In the genomic region with DNA sequence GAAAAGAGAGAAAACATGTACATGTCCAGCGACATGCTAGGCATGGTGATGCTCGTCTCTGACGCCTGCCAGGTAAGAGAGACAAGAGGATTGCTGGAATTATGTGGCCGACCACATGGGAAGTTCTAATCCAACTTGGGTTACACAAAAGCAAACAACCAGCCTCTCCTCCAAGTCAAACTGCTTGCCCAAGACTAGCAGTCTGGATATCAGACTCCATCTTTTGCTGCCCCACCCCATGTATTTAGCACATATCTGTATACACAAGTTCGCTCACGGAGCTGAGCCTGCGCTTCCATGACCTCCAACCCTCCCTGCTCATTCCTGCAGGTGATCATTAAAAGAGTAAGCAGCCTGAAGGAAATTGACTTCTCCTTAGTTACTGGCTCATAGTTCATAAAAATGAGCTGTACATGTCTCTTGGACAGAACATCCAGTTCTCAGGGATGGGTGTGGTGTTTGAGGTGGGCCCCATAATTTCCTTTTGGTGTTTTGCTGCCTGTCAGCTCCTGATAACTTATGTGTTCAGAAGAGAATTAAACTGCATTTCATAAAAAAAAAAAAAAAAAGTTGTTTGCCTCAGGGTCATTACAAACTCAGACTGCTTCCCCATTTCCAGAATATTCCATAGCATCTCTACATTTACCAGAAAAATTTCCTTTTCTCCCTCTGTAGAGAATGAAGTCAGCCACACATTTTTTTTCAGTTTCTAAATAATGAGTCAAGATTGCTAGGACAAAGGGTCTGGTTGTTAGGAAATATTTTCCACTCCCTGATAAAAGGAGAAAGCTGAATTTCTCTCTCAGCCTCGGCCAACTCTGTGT, we compare ENCODE assay signal across 9 mouse cellular contexts. TPM values are rescaled to one million over a fixed set of nuclear protein-coding genes. Genes with fewer than 3 reads are reported as not detected.
DNase-seq lines count a peak whose midpoint lies in the region; ATAC-seq and TF ChIP-seq lines count a peak whose summit lies in the region.
"Had no signal": no experiment of that assay in that cellular context is flagged by ENCODE, and none has a peak within 500 bp of the region (broad histone marks: within the 10 kb centered on the region; RNA-seq: fewer than 3 reads in every experiment).

No protein-coding gene starts in this region.

- H3K36me3 ChIP-seq in kidney, adult 2 months (ENCODE audit: control insufficient read depth, insufficient read depth, low read length): no peaks in the 10 kb centered on the region
- no peaks in the 10 kb centered on the region for H3K36me3 ChIP-seq in hindbrain, postnatal 0 days (ENCODE audit: insufficient read depth, low read length)
- H3K36me3 ChIP-seq in midbrain, embryonic 11.5 days (ENCODE audit: control insufficient read depth, insufficient read depth, low read length): no peaks in the 10 kb centered on the region

- no peak for TF ChIP-seq POLR2A in kidney, adult 2 months (IDR thresholded peaks at IDR 0.05; ENCODE audit: low read depth, low read length)

- H3K27ac ChIP-seq in kidney, adult 2 months (ENCODE audit: insufficient read depth, low read depth, low read length): peak overlapping the region; percentile 32
- H3K27ac ChIP-seq in hindbrain, postnatal 0 days: 0 out of 2 replicates have a peak overlapping the region, but pooled peaks have one; percentile 56
- H3K27ac ChIP-seq in midbrain, embryonic 11.5 days (ENCODE audit: low read depth, low read length): no peak overlapping the region

- H3K4me2 ChIP-seq in hindbrain, postnatal 0 days (ENCODE audit: low read depth, low read length): peak overlapping the region; percentile 89
- H3K4me2 ChIP-seq in midbrain, embryonic 11.5 days: peak overlapping the region; percentile 98

- no peaks in the 10 kb centered on the region for H3K27me3 ChIP-seq in kidney, adult 2 months (replicated peaks; ENCODE audit: control insufficient read depth, insufficient read depth, low read length)
- H3K27me3 ChIP-seq in hindbrain, postnatal 0 days (ENCODE audit: insufficient read depth, low read length): no peaks in the 10 kb centered on the region
- H3K27me3 ChIP-seq in midbrain, embryonic 11.5 days (ENCODE audit: control insufficient read depth, insufficient read depth, low read length): peaks cover 3% of the 10 kb centered on the region; the same call in 1 of the 2 replicates

- ATAC-seq in erythroblast, adult 5-6 weeks (replicated peaks; ENCODE audit: low FRiP score, poor library complexity, severe bottlenecking): peak; percentile 66
- no peak for ATAC-seq in hindbrain, postnatal 0 days
- no peak for ATAC-seq in midbrain, embryonic 11.5 days (ENCODE audit: low FRiP score)

- TF ChIP-seq CTCF in kidney, adult 2 months (conservative IDR thresholded peaks at IDR 0.05; ENCODE audit: insufficient read depth, insufficient read length, low read depth, low read length): no peak
- TF ChIP-seq CTCF in hindbrain, postnatal 0 days (IDR thresholded peaks at IDR 0.05; ENCODE audit: low read depth): no peak

- peak overlapping the region; percentile 68 for H3K4me3 ChIP-seq in kidney, adult 2 months (ENCODE audit: insufficient read depth, low read depth, low read length)
- H3K4me3 ChIP-seq in hindbrain, postnatal 0 days (ENCODE audit: low read length): peak overlapping the region; percentile 82
- H3K4me3 ChIP-seq in midbrain, embryonic 11.5 days (ENCODE audit: low read depth, low read length): peak overlapping the region; percentile 66

- H3K9me3 ChIP-seq in hindbrain, postnatal 0 days (ENCODE audit: low read length): no peaks in the 10 kb centered on the region
- no peaks in the 10 kb centered on the region for H3K9me3 ChIP-seq in midbrain, embryonic 11.5 days (ENCODE audit: control insufficient read depth, low read length)

- peak; percentile 57 for DNase-seq in kidney, adult 2 months
- DNase-seq in kidney, adult 11 months: no peak
- no peak for DNase-seq in hindbrain, postnatal 0 days (ENCODE audit: low spot score)
- peak; percentile 85 for DNase-seq in midbrain, embryonic 11.5 days (ENCODE audit: low spot score, missing footprints)
- DNase-seq in right cerebral cortex, postnatal 14 days: no peak
- no peak for DNase-seq in retina, postnatal 1 day
- DNase-seq in adrenal gland, postnatal 25 days: no peak

- H3K9ac ChIP-seq in hindbrain, postnatal 0 days (replicated peaks; ENCODE audit: low read length): peak overlapping the region; percentile 61
- peak overlapping the region; percentile 3; the same call in 1 of the 2 replicates for H3K9ac ChIP-seq in midbrain, embryonic 11.5 days (ENCODE audit: low read length)

- peaks cover 7% of the 10 kb centered on the region; the same call in 1 of the 2 replicates for H3K4me1 ChIP-seq in kidney, adult 2 months (ENCODE audit: control insufficient read depth, insufficient read depth, low read length)
- H3K4me1 ChIP-seq in hindbrain, postnatal 0 days (ENCODE audit: insufficient read depth, low read length): no peaks in the 10 kb centered on the region
- peaks cover 2% of the 10 kb centered on the region; the same call in 1 of the 2 replicates for H3K4me1 ChIP-seq in midbrain, embryonic 11.5 days (ENCODE audit: control insufficient read depth, insufficient read depth, low read length)

- WGBS in kidney, adult 2 months: 71% methylated on average over 8 of the region's 8 CpGs
- 82% methylated on average over 8 of the region's 8 CpGs for WGBS in hindbrain, postnatal 0 days
- WGBS in midbrain, embryonic 11.5 days: 82% methylated on average over 8 of the region's 8 CpGs

RNA-seq across cellular contexts. Expression of a gene that starts 0.7 kb away (rescaled TPM):
- 0.12 and 0.19 TPM in 2 replicates for polyA plus RNA-seq in kidney, adult 2 months (2012; rRNA removed)
- not detected in 2 replicates for total RNA-seq in erythroblast, adult 5-6 weeks (2015; ENCODE audit: low replicate concordance)
- total RNA-seq in erythroblast, adult 5-6 weeks (2017; ENCODE audit: low replicate concordance): not detected in 2 replicates
- 0.31 and 2.2 TPM in 2 replicates for total RNA-seq in hindbrain, postnatal 0 days (2014; rRNA removed)
- 0.23 TPM in 1 of 2 replicates, not detected in the other for polyA plus RNA-seq in hindbrain, postnatal 0 days (2015; fragmentation: Nextera tagmentation; extraction: Ambion mirVana)
- polyA plus RNA-seq in midbrain, embryonic 11.5 days (2014; fragmentation: Nextera tagmentation; extraction: Ambion mirVana): 0.16 and 0.34 TPM in 2 replicates
- 0.79 and 2.4 TPM in 2 replicates for total RNA-seq in adrenal gland, postnatal 25 days (2021)
- polyA plus RNA-seq: large intestine, adult 2 months had no signal

RNA-seq across cellular contexts. Expression of a gene that starts 26.3 kb away (rescaled TPM):
- polyA plus RNA-seq in kidney, adult 2 months (2012; rRNA removed): 31.1 and 31.6 TPM in 2 replicates
- total RNA-seq in erythroblast, adult 5-6 weeks (2015; ENCODE audit: low replicate concordance): 103 and 127 TPM in 2 replicates
- 72.6 and 76.9 TPM in 2 replicates for total RNA-seq in erythroblast, adult 5-6 weeks (2017; ENCODE audit: low replicate concordance)
- 2.9 and 8.9 TPM in 2 replicates for total RNA-seq in hindbrain, postnatal 0 days (2014; rRNA removed)
- polyA plus RNA-seq in hindbrain, postnatal 0 days (2015; fragmentation: Nextera tagmentation; extraction: Ambion mirVana): 16.0 and 17.0 TPM in 2 replicates
- 29.2 and 31.2 TPM in 2 replicates for polyA plus RNA-seq in midbrain, embryonic 11.5 days (2014; fragmentation: Nextera tagmentation; extraction: Ambion mirVana)
- 63.6 and 68.6 TPM in 2 replicates for total RNA-seq in adrenal gland, postnatal 25 days (2021)

RNA-seq across cellular contexts. Expression of a gene that starts 52.2 kb away (rescaled TPM):
- 18.5 and 25.0 TPM in 2 replicates for polyA plus RNA-seq in kidney, adult 2 months (2012; rRNA removed)
- 15.5 and 54.2 TPM in 2 replicates for total RNA-seq in erythroblast, adult 5-6 weeks (2015; ENCODE audit: low replicate concordance)
- 6.6 and 15.5 TPM in 2 replicates for total RNA-seq in erythroblast, adult 5-6 weeks (2017; ENCODE audit: low replicate concordance)
- total RNA-seq in hindbrain, postnatal 0 days (2014; rRNA removed): not detected in 2 replicates
- 3.5 and 3.9 TPM in 2 replicates for polyA plus RNA-seq in hindbrain, postnatal 0 days (2015; fragmentation: Nextera tagmentation; extraction: Ambion mirVana)
- polyA plus RNA-seq in midbrain, embryonic 11.5 days (2014; fragmentation: Nextera tagmentation; extraction: Ambion mirVana): 1.9 and 5.6 TPM in 2 replicates
- 6.4 and 11.2 TPM in 2 replicates for total RNA-seq in adrenal gland, postnatal 25 days (2021)

RNA-seq across cellular contexts. Expression of a gene that starts 53.5 kb away (rescaled TPM):
- not detected in 2 replicates for polyA plus RNA-seq in kidney, adult 2 months (2012; rRNA removed)
- not detected in 2 replicates for total RNA-seq in erythroblast, adult 5-6 weeks (2015; ENCODE audit: low replicate concordance)
- total RNA-seq in erythroblast, adult 5-6 weeks (2017; ENCODE audit: low replicate concordance): not detected in 2 replicates
- not detected in 2 replicates for total RNA-seq in hindbrain, postnatal 0 days (2014; rRNA removed)
- not detected in 2 replicates for polyA plus RNA-seq in hindbrain, postnatal 0 days (2015; fragmentation: Nextera tagmentation; extraction: Ambion mirVana)
- polyA plus RNA-seq in midbrain, embryonic 11.5 days (2014; fragmentation: Nextera tagmentation; extraction: Ambion mirVana): not detected in 2 replicates
- total RNA-seq in adrenal gland, postnatal 25 days (2021): not detected in 2 replicates
- polyA plus RNA-seq: large intestine, adult 2 months had no signal

RNA-seq across cellular contexts. Expression of a gene that starts 56.3 kb away (rescaled TPM):
- polyA plus RNA-seq in kidney, adult 2 months (2012; rRNA removed): 0.14 and 0.18 TPM in 2 replicates
- total RNA-seq in erythroblast, adult 5-6 weeks (2015; ENCODE audit: low replicate concordance): 1.5 TPM in 1 of 2 replicates, not detected in the other
- 0.26 and 2.8 TPM in 2 replicates for total RNA-seq in erythroblast, adult 5-6 weeks (2017; ENCODE audit: low replicate concordance)
- total RNA-seq in hindbrain, postnatal 0 days (2014; rRNA removed): not detected in 2 replicates
- polyA plus RNA-seq in hindbrain, postnatal 0 days (2015; fragmentation: Nextera tagmentation; extraction: Ambion mirVana): not detected in 2 replicates
- not detected in 2 replicates for polyA plus RNA-seq in midbrain, embryonic 11.5 days (2014; fragmentation: Nextera tagmentation; extraction: Ambion mirVana)
- total RNA-seq in adrenal gland, postnatal 25 days (2021): 0.55 TPM in 1 of 2 replicates, not detected in the other
- polyA plus RNA-seq: large intestine, adult 2 months had no signal

Comparison
In these comparisons a context has a peak if more than half of its experiments do, and no peak if none do; other contexts are left out.
1. DNase-seq: peak in kidney, adult 2 months (single experiment) and midbrain, embryonic 11.5 days (single experiment); none in kidney, adult 11 months (single experiment), hindbrain, postnatal 0 days (single experiment), right cerebral cortex, postnatal 14 days (single experiment), retina, postnatal 1 day (single experiment) and adrenal gland, postnatal 25 days (single experiment).
2. Peak in every context shown above with its lines, with median percentiles within 50 percentile points of each other: H3K4me3 ChIP-seq.